10 mouse cellular contexts compared by ENCODE assay signal in genomic region chr2:165467824-165468452, GRCm38 (mm10). TPM values are rescaled to one million over a fixed set of nuclear protein-coding genes. Genes with fewer than 3 reads are reported as not detected.
DNase-seq lines count a peak whose midpoint lies in the region; ATAC-seq and TF ChIP-seq lines count a peak whose summit lies in the region.
"Had no signal": no experiment of that assay in that cellular context is flagged by ENCODE, and none has a peak within 500 bp of the region (broad histone marks: within the 10 kb centered on the region; RNA-seq: fewer than 3 reads in every experiment).

No protein-coding gene starts in this region.

- no peak overlapping the region for H3K4me3 ChIP-seq in forebrain, embryonic 13.5 days
- no peak overlapping the region for H3K4me3 ChIP-seq in forebrain, embryonic 15.5 days
- H3K4me3 ChIP-seq in liver, postnatal 0 days (ENCODE audit: low read depth, low read length) = no peak overlapping the region

- H3K27ac ChIP-seq in forebrain, embryonic 13.5 days = no peak overlapping the region
- H3K27ac ChIP-seq in forebrain, embryonic 15.5 days (replicated peaks) = no peak overlapping the region
- H3K27ac ChIP-seq in liver, postnatal 0 days (ENCODE audit: low read depth) = 0 out of 2 replicates have a peak overlapping the region, but pooled peaks have one; percentile 34

- no peaks in the 10 kb centered on the region for H3K36me3 ChIP-seq in forebrain, embryonic 13.5 days (ENCODE audit: poor library complexity, severe bottlenecking)
- no peaks in the 10 kb centered on the region for H3K36me3 ChIP-seq in forebrain, embryonic 15.5 days
- no peaks in the 10 kb centered on the region for H3K36me3 ChIP-seq in liver, postnatal 0 days (replicated peaks; ENCODE audit: insufficient read depth, low read length)

- TF ChIP-seq CTCF in liver, postnatal 0 days (IDR thresholded peaks at IDR 0.05; ENCODE audit: low read depth) = no peak

- H3K4me2 ChIP-seq in forebrain, embryonic 13.5 days = no peak overlapping the region
- H3K4me2 ChIP-seq in forebrain, embryonic 15.5 days (replicated peaks) = no peak overlapping the region
- H3K4me2 ChIP-seq in liver, postnatal 0 days (ENCODE audit: low read depth, low read length) = no peak overlapping the region

- peaks cover 9% of the 10 kb centered on the region; the same call in 1 of the 2 replicates for H3K4me1 ChIP-seq in forebrain, embryonic 13.5 days
- peaks cover 5% of the 10 kb centered on the region; the same call in 1 of the 2 replicates for H3K4me1 ChIP-seq in forebrain, embryonic 15.5 days
- peaks cover 12% of the 10 kb centered on the region; the same call in 1 of the 2 replicates for H3K4me1 ChIP-seq in liver, postnatal 0 days (ENCODE audit: insufficient read depth)

- no peak for ATAC-seq in forebrain, embryonic 13.5 days
- ATAC-seq in forebrain, embryonic 15.5 days (replicated peaks) = no peak
- peak; percentile 73 for ATAC-seq in liver, postnatal 0 days
- no peak for ATAC-seq in activated CD4-positive, CD25-positive, alpha-beta regulatory T cell, adult 4 months

- DNase-seq in brain, adult 2 months (ENCODE audit: low read depth, low spot score) = peak; percentile 16
- peak; percentile 81 for DNase-seq in kidney, adult 18-20 months
- peak; percentile 68 for DNase-seq in liver, postnatal 0 days
- no peak for DNase-seq in MN1 (ENCODE audit: low spot score)
- no peak for DNase-seq in urinary bladder, postnatal 25 days (ENCODE audit: low spot score)
- DNase-seq: layer of hippocampus, adult 9-11 months had no signal

- no peaks in the 10 kb centered on the region for H3K9me3 ChIP-seq in forebrain, embryonic 13.5 days (replicated peaks)
- H3K9me3 ChIP-seq in forebrain, embryonic 15.5 days = no peaks in the 10 kb centered on the region
- H3K9me3 ChIP-seq in liver, postnatal 0 days (ENCODE audit: low read length) = no peaks in the 10 kb centered on the region

- no peak for TF ChIP-seq EP300 in liver, postnatal 0 days (IDR thresholded peaks at IDR 0.05; ENCODE audit: low read depth)

- peaks cover 21% of the 10 kb centered on the region for H3K27me3 ChIP-seq in forebrain, embryonic 13.5 days
- H3K27me3 ChIP-seq in forebrain, embryonic 15.5 days = 0 out of 2 replicates have a peak, but pooled peaks cover 5% of the 10 kb centered on the region
- H3K27me3 ChIP-seq in liver, postnatal 0 days (ENCODE audit: insufficient read depth, low read length) = peaks cover 5% of the 10 kb centered on the region; the same call in 1 of the 2 replicates

- WGBS in forebrain, embryonic 13.5 days = 54% methylated on average over 15 of the region's 15 CpGs
- 45% methylated on average over 15 of the region's 15 CpGs for WGBS in forebrain, embryonic 15.5 days
- 49% methylated on average over 15 of the region's 15 CpGs for WGBS in liver, postnatal 0 days (ENCODE audit: insufficient replicate concordance)

- H3K9ac ChIP-seq in forebrain, embryonic 13.5 days = peak overlapping the region; percentile 31; the same call in 1 of the 2 replicates
- H3K9ac ChIP-seq in forebrain, embryonic 15.5 days (replicated peaks) = no peak overlapping the region
- no peak overlapping the region for H3K9ac ChIP-seq in liver, postnatal 0 days (replicated peaks)

RNA-seq across cellular contexts. Expression of gene Slc13a3, which starts 5.1 kb away (rescaled TPM):
- 2.8 and 3.1 TPM in 2 replicates for polyA plus RNA-seq in forebrain, embryonic 13.5 days (2015; fragmentation: Nextera tagmentation; extraction: Ambion mirVana)
- 5.3 and 5.4 TPM in 2 replicates for polyA plus RNA-seq in forebrain, embryonic 15.5 days (2015; fragmentation: Nextera tagmentation; extraction: Ambion mirVana)
- 46.2 and 49.5 TPM in 2 replicates for polyA plus RNA-seq in liver, postnatal 0 days (2015; fragmentation: Nextera tagmentation; extraction: Ambion mirVana)
- not detected for polyA plus RNA-seq in activated CD4-positive, CD25-positive, alpha-beta regulatory T cell, adult 4 months (2017; shearing (Covaris generic))
- polyA plus RNA-seq: C2C12 had no signal

RNA-seq across cellular contexts. Expression of gene Trp53rka, which starts 25.2 kb away (rescaled TPM):
- 41.3 and 47.0 TPM in 2 replicates for polyA plus RNA-seq in forebrain, embryonic 13.5 days (2015; fragmentation: Nextera tagmentation; extraction: Ambion mirVana)
- polyA plus RNA-seq in forebrain, embryonic 15.5 days (2015; fragmentation: Nextera tagmentation; extraction: Ambion mirVana) = 47.1 and 48.6 TPM in 2 replicates
- 8.8 and 9.1 TPM in 2 replicates for polyA plus RNA-seq in liver, postnatal 0 days (2015; fragmentation: Nextera tagmentation; extraction: Ambion mirVana)
- polyA plus RNA-seq in activated CD4-positive, CD25-positive, alpha-beta regulatory T cell, adult 4 months (2017; shearing (Covaris generic)) = 1 to 10 TPM; 3.1 to 4.6 TPM

RNA-seq across cellular contexts. Expression of gene Slc2a10, which starts 35.6 kb away (rescaled TPM):
- polyA plus RNA-seq in forebrain, embryonic 13.5 days (2015; fragmentation: Nextera tagmentation; extraction: Ambion mirVana) = 2.7 and 2.8 TPM in 2 replicates
- 2.4 and 2.6 TPM in 2 replicates for polyA plus RNA-seq in forebrain, embryonic 15.5 days (2015; fragmentation: Nextera tagmentation; extraction: Ambion mirVana)
- 0.13 and 0.34 TPM in 2 replicates for polyA plus RNA-seq in liver, postnatal 0 days (2015; fragmentation: Nextera tagmentation; extraction: Ambion mirVana)
- not detected for polyA plus RNA-seq in activated CD4-positive, CD25-positive, alpha-beta regulatory T cell, adult 4 months (2017; shearing (Covaris generic))

Comparison
In these comparisons a context has a peak if more than half of its experiments do, and no peak if none do; other contexts are left out.
1. DNase-seq: peak in brain, adult 2 months (single experiment), kidney, adult 18-20 months (single experiment) and liver, postnatal 0 days (single experiment); none in MN1 (single experiment) and urinary bladder, postnatal 25 days (single experiment).